Mouse (Mus musculus) kidney, postnatal 4 days (tissue): ENCODE data around the gene Ttc21a.

Source experiments
- DNase-seq, 2 experiments: peaks; one replicate each; pipeline ENCODE4 v3.0.0; 2021; ENCODE audit warnings: mixed read lengths in 2 of 2

The Ttc21a gene

DNA sequence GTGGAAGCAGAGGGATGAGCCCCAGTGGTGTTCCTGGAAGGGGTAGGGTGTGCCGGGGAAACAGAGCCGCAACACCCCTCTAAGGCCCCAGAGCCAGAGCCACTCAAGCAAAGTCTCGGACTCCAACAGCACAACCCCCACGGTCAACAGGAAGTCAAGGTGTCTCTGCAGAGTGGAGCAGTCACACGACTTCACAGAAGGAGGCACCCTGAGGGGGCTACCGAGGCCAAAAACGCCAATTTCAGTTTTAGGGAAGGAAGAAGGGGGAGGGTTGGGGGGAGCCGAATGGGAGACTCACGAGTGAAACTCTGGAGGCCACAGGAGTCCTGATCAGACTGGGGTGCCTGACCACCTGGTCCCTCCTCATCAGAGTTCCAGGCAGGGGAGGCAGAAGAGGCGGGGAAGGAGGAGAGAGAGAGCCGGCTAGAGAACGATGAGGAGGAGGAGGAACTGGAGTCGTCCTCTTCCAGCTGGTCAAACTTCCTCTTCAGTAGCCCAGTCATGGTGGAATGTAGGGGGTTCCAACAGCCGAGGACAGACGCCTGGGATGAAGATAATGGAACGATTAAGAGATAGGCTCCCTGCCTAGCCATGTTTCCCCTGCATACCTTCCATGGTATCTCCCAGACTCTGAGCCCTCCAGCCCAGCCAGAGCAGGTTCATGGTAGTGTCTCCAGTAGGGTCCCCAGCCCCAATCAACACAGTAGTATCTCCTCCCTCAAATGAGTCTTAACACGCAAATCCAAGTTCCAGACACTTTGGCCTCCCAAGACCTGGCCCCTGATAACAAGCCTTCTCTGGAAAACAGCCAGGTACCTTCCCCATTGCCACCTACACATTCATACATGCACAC is 39.5 kb downstream of the Ttc21a start:
- no peak for DNase-seq

- DNase-seq, result peak in 1 of 2 experiments; percentile 53
Measured at GRCm38 (mm10) chr9:119977557-119978060, 40.2 kb downstream of the Ttc21a start.

DNA sequence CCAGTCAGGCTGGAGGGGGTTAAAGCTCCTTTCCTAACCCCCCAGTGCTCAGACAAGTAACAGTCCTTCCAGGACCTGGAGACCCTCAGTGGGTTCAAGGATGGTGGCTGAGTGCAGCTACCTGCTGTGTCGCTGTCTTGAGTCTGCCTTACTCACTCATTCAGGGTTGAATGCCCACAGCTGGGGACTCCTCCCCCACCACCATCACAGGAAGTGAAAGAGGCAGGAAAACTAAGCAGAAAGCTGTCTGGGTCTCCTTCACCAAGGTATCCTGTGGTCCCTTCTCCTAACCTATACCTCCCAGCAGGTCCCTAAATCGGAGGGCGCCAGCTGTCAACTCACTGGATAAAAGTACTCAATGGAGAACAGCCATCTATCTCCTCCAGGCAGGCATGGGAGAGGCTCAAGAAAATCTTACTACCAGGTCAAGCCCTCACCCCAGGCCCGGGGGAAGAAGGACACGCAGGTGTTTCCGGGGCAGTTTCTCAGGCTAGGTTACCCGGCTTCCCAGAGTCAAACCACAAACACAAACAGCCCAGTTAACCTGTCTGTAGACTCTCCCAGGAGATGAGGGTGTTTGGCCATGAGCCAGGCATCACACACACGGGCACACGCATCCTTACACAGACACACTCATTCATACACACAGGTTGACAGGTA is 40.9 kb downstream of the Ttc21a start:
- peak; percentile 47 to 61 for DNase-seq

GRCm38 (mm10) chr9:119978811-119979441 is 41.5 kb downstream of the Ttc21a start:
- no peak for DNase-seq

DNA sequence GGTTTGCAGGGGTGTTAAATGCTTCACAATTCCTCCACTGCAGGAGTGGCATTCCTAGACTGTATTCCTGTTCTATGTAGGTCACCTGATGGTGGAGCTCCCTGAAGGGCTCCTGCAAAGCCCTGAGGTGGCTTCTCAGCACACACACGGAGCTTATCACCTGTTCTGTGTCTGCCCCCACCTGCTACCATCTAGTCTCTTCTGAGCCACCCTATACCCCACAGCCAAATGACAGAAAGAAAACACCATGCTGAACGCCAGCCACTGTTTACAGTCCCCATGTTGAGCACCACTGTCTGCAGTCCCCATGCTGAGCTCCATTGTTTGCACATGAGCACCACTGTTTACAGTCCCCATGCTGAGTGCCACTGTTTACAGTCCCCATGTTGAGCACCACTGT is 42.3 kb downstream of the Ttc21a start:
- no peak for DNase-seq

DNA sequence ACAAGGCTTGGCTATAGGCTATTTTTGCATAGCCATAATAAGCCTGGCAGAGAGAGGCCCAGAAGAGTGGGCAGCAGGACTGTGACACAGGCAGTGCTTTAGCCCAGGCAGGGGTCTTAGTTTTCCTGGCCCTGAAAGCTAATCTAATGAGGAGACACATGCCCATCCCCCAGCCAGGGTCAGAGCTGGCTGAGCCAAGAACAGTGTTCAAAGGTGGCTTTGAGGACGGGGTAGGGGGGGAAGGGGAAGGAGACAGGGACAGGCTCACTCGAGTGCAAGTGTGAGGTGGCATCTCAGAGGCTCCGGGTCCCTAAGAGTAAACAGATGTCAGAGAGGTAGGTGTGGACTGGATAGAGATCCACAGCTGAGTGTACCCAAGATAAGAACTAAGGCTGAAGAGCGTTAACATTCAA is 43.4 kb downstream of the Ttc21a start:
- peak; percentile 51 to 59 for DNase-seq

GRCm38 (mm10) chr9:119981183-119982179 is 44.1 kb downstream of the Ttc21a start:
- DNase-seq, result peak; percentile 77 to 86

DNA sequence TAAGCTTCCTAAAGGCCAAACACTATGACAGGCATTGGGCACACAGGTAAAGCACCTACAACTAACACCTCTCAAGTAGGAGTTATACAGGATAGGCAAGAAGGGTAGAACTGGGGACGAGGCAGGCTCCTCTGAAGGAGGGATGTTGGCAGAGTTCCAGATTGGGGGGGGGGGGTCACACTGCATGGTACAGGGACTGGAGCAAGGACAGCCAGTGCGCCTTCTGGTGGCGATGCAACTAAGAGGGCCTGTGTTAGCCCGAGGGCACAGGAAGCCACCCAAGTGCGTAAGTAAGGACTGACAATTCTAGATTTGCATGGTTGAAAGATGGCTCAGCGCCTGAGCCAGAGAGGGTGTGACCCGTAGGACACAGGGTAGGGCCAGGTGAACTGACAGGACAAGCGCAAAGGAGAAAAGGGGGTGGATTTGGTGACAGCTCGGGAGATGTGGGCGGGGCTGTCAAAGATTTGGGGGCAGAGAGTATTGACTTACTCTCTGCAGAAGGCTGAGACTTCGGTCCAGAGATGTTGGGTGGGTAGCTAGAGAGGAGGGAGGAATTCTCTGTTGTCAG is 44.9 kb downstream of the Ttc21a start:
- DNase-seq, result peak; percentile 73 to 81

DNA sequence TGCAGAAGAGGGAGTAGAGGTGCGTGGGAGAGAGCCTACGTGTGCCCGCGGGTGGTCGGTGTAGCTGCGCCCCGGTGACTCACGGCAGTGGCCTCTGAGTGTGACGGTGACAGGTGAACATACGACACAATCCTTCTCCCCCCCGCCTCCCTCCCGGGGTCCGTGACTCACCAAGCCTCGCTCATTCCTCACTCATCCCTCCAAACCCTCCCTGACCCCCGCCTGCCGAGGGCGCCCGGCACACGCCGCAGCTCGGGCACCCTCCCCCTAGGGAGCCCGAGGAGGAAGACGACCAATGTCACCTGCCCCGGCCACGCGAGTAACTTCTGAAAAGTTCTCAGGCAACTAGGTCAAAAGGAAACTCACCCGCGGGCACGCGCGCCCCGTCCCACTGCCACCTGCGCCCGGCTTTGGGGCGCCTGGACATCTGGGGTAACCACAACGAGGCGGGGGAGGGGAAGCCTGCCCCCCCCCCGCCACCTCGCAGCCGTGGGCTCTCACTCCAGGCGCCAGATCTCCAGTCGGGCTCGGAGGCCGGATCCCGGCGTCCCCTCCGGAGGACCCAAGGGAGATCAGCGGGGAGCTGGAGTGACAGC is 45.6 kb downstream of the Ttc21a start:
- DNase-seq, result peak in 1 of 2 experiments; percentile 64

- peak; percentile 93 to 95 for DNase-seq
Measured at GRCm38 (mm10) chr9:119983585-119984535, 46.5 kb downstream of the Ttc21a start.

DNA sequence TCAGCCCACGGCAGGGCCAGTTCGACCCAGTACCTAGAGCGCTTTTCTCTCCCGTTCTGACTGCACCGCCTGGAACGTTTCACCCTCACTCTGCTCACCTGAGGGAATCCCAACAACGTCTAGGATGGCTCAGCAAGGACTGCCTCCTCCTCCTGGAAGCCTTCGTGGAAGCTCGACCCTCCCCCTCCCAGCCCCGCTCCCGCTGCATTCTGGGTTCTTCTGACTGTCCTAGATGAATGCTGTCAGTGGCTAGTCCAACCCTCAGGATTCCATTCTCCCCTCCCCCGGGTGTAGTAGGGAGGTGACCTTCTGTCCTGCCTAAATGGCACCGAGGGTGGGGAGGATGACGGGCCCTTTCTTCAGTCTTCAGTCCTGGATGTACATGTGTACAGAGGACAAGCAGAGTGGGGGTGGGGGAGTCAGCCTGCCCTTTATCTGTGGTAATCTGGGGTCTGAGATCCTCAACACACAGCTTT is 47.2 kb downstream of the Ttc21a start, which contains the start of gene Csrnp1:
Csrnp1 (minus strand) TSS at position 123 of the 476 bp plus-strand sequence.
- peak; percentile 57 to 73 for DNase-seq

GRCm38 (mm10) chr9:119985881-119986574 is 48.6 kb downstream of the Ttc21a start:
- DNase-seq, result no peak

DNA sequence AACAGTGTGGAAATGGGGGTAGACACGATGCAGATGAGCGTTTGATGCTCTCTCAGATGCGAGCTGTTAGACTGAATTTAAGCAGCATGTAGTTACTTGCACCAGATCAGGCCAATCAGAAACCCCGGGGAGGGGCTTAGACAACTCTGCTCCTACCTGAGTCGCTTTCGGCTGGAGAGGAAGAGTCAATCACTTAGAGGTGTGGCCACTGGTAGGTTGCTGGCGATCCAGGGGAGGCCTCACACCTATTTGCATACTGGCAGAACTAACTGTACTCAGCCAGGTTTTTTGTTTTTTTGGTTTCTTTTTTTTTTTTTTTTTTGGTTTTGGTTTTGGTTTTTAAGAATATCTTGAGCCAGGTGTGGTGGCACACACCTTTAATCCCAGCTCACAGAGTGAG is 50.9 kb downstream of the Ttc21a start:
- DNase-seq, result no peak

DNA sequence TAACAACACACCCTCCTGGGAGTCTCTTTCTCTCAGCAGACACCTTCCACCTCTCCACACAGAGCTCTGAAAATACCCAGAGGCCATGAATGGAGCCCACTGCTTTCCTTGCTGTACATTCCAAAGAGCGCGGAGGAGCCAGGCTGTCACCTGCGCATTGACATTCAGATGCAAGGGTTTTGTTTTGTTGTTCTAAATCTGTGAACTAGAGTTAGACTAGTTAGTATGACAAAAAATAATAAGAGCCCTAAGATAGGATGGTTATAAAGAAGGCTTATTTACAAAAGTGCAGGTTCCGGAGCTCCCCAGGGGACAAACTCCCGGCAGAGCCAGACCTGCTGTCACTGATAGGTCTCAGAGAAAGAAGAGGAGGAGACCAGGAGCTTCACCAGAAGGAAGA is 53.9 kb downstream of the Ttc21a start:
- no peak for DNase-seq

GRCm38 (mm10) chr9:119993092-119993844 is 55.9 kb downstream of the Ttc21a start:
- no peak for DNase-seq

DNA sequence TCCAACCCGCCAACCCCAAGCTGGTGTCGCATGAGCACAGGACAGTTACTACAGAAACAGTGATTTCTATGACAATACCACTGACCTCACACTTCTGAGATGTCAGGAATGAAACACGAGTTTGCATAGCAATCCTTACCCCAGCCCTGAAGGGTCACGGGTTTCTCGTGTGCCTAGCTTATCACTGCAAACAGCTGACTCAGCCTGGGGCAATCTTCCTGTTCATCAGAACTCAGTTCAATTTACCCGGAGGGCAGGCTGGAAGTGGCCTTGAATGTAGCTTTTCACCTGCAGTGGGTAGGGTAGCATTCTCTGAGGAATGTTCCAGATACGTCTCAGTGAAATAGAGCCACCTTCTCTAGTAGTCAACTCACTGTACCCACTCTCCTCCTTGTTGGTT is 56.8 kb downstream of the Ttc21a start:
- DNase-seq, result no peak

- DNase-seq, result no peak
Measured at GRCm38 (mm10) chr9:119996080-119996479, 58.7 kb downstream of the Ttc21a start.

GRCm38 (mm10) chr9:119998776-119999175 is 61.4 kb downstream of the Ttc21a start:
- DNase-seq, result no peak
